Mouse (Mus musculus) C2C12 (cell line): Measurements from ENCODE around the gene Anapc15-ps. TPM values are rescaled to one million over a fixed set of nuclear protein-coding genes. Genes with fewer than 3 reads are reported as not detected.

ENCODE experiments used
- H3K27me3 ChIP-seq: one replicate; pipeline ENCODE4 v1.6.1; 2011; ENCODE audit not compliant: control insufficient read depth, insufficient read depth, insufficient read length
- H3K36me3 ChIP-seq: one replicate; pipeline ENCODE4 v1.6.1; 2011; ENCODE audit not compliant: control insufficient read depth, insufficient read depth
- H3K4me3 ChIP-seq: one replicate; pipeline ENCODE4 v1.5.1; 2011; ENCODE audit warnings: mild to moderate bottlenecking, control low read depth; ENCODE audit not compliant: poor library complexity, insufficient read depth, severe bottlenecking
- H3K79me2 ChIP-seq: one replicate; pipeline ENCODE4 v1.6.1; 2011; ENCODE audit not compliant: control insufficient read depth, insufficient read depth
- H3K79me3 ChIP-seq: one replicate; pipeline ENCODE4 v1.6.1; 2011; ENCODE audit warnings: low read depth, control low read depth
- H3ac ChIP-seq: one replicate; pipeline ENCODE3; 2011; ENCODE audit warnings: low read depth; ENCODE audit not compliant: control insufficient read depth, insufficient read length
- CEBPB ChIP-seq: IDR thresholded peaks from one replicate; pipeline ENCODE4 v1.6.1; 2011; ENCODE audit warnings: low read depth, mild to moderate bottlenecking, control low read depth, moderate library complexity
- CTCF ChIP-seq: IDR thresholded peaks from one replicate; pipeline ENCODE4 v1.5.1; 2011; ENCODE audit not compliant: control insufficient read depth, insufficient read depth, insufficient read length
- FOSL1 ChIP-seq: IDR thresholded peaks from one replicate; pipeline ENCODE4 v1.8.0; 2011; ENCODE audit warnings: mild to moderate bottlenecking, low read length; ENCODE audit not compliant: poor library complexity, insufficient read depth, severe bottlenecking
- MAX ChIP-seq: IDR thresholded peaks from one replicate; pipeline ENCODE4 v1.6.1; 2011; ENCODE audit warnings: mild to moderate bottlenecking, control low read depth
- MYOD1 ChIP-seq: IDR thresholded peaks from one replicate; pipeline ENCODE4 v1.6.1; 2011; ENCODE audit warnings: low read depth; ENCODE audit not compliant: control insufficient read depth, insufficient read length
- MYOG ChIP-seq: IDR thresholded peaks from one replicate; pipeline ENCODE4 v1.6.1; 2011; ENCODE audit not compliant: control insufficient read depth, insufficient read length; ENCODE audit errors: extremely low read depth
- USF1 ChIP-seq: IDR thresholded peaks from one replicate; pipeline ENCODE4 v1.6.1; 2011; ENCODE audit warnings: low read depth, mild to moderate bottlenecking, control low read depth, moderate library complexity
- polyA plus RNA-seq: library from polyadenylated mRNA; unstranded; fragments of >200 nt; fragmentation: generic; extraction: Trizol; gene quantifications from one replicate; pipeline ENCODE4 v1.2.1, GENCODE M21; 2012; ENCODE audit warnings: missing spikeins

Anapc15-ps gene
- polyA plus RNA-seq, 1 experiment = 0.16 TPM

DNA sequence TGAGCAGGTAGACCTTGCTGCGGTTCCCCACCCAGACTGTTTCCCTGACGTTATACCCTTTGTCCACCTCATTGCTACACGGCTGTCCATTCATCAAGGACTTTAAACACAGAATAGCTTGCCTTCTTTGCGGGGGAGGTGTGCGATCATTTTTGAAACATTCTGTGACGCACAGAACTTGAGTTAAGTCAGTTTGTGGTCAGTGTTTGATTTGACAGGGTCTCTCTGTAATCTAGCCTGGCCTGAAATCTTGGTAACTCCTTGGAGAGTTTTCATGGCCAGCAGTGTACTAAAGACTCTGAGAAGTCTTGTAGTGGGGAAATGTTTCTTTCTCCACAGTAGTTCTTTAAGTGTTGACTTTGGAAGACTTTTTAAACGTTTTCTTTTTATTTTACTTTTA lies 5.0 kb upstream of the Anapc15-ps start:
- Histone ChIP-seq H3ac (no peak overlapping the region), H3K4me3 (no peak overlapping the region), H3K79me2 (no peaks in the 10 kb centered on the region), H3K36me3 (no peaks in the 10 kb centered on the region), H3K27me3 (no peaks in the 10 kb centered on the region), H3K79me3 (no peaks in the 10 kb centered on the region)
- TF ChIP-seq USF1 = no peak
- TF ChIP-seq FOSL1 = no peak
- no peak for TF ChIP-seq MYOG
- no peak for TF ChIP-seq MYOD1
- no peak for TF ChIP-seq MAX
- TF ChIP-seq CEBPB = no peak
- no peak for TF ChIP-seq CTCF

DNA sequence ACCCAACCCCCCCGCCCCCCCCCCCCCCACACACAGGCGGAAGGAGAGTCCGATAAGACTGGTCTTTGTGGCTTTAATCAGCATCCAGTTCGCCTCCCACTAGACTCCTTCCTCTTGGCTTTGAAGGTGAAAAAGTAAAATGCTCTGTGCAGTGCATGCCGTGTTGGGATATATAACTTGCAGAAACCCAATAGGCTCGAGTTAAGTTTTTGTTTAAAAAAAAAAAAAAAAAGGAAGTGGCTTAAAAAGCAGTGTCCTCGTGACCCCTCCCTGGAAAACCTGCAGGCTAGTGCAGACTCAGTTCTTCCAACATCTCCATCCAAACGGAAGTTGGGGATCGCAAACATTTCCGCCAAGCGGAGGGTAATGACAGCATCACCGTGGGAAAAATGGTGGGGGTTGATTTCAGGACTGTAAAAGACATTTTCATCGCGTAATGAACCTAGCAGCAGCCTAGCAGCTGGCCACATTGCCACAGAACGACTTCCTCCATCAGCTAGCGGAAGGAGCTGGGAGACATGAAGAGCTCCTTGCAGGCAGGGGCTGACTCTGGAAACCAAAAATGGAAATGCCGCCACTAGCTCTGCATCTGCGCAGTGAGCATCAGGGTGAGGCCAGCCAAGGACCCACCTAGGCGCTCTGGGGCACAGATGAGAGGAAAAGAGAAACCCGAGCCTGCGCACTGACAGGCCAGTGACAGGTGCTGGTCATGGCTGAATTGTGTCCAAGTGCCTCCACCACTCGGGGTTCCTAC lies 4.3 kb upstream of the Anapc15-ps start:
- peak overlapping the region; percentile 24 for H3ac ChIP-seq
- H3K79me2 ChIP-seq = no peaks in the 10 kb centered on the region
- H3K27me3 ChIP-seq = no peaks in the 10 kb centered on the region
- H3K4me3 ChIP-seq = no peak overlapping the region
- TF ChIP-seq MYOD1 = peak; percentile 57
- TF ChIP-seq MAX = no peak
- H3K36me3 ChIP-seq = no peaks in the 10 kb centered on the region
- H3K79me3 ChIP-seq = no peaks in the 10 kb centered on the region

DNA sequence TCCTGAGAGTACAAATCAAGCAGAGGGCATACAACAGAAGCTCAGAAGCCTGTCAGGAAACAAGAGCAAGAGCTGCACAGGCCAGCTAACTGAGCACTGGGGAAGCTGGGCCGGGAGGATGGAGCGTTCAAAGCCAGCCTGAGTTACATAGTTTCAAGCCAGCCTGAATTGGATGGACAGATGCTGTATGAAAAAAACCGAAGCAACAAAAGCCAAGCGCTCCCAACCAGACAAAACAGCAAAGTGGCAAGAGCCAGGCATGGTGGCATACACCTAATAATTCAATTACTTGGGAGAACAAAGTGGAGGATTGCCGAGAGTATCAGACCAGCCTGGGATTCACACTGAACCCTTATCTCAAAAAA lies 3.7 kb upstream of the Anapc15-ps start:
- no peaks in the 10 kb centered on the region for H3K36me3 ChIP-seq
- no peaks in the 10 kb centered on the region for H3K79me3 ChIP-seq
- H3K79me2 ChIP-seq = no peaks in the 10 kb centered on the region
- H3K4me3 ChIP-seq = no peak overlapping the region
- TF ChIP-seq CTCF (no peak), CEBPB (no peak), MAX (no peak), MYOG (no peak), FOSL1 (no peak), USF1 (no peak), MYOD1 (no peak)
- no peaks in the 10 kb centered on the region for H3K27me3 ChIP-seq
- H3ac ChIP-seq = no peak overlapping the region

DNA sequence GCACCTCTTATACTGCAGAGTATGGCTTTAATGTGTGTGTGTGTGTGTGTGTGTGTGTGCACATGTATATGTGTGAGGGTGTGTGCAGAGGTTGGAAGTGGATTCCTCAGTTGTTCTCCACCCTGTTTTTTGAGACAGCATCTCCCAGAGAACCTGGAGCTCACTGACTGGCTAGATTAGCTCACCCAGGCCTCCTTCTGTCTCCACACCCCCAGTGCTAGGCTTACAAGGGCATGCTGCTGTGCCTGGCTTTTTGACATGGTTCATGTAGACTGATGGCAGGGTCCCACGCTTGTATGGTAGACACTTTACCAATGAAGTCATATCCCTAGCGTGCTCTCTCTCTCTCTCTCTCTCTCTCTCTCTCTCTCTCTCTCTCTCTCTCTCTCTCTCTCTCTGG lies 3.1 kb upstream of the Anapc15-ps start:
- Histone ChIP-seq H3ac (no peak overlapping the region), H3K4me3 (no peak overlapping the region), H3K36me3 (no peaks in the 10 kb centered on the region), H3K79me2 (no peaks in the 10 kb centered on the region), H3K27me3 (no peaks in the 10 kb centered on the region), H3K79me3 (no peaks in the 10 kb centered on the region)
- no peak for TF ChIP-seq MAX
- TF ChIP-seq MYOD1 = no peak
- TF ChIP-seq CEBPB = no peak

DNA sequence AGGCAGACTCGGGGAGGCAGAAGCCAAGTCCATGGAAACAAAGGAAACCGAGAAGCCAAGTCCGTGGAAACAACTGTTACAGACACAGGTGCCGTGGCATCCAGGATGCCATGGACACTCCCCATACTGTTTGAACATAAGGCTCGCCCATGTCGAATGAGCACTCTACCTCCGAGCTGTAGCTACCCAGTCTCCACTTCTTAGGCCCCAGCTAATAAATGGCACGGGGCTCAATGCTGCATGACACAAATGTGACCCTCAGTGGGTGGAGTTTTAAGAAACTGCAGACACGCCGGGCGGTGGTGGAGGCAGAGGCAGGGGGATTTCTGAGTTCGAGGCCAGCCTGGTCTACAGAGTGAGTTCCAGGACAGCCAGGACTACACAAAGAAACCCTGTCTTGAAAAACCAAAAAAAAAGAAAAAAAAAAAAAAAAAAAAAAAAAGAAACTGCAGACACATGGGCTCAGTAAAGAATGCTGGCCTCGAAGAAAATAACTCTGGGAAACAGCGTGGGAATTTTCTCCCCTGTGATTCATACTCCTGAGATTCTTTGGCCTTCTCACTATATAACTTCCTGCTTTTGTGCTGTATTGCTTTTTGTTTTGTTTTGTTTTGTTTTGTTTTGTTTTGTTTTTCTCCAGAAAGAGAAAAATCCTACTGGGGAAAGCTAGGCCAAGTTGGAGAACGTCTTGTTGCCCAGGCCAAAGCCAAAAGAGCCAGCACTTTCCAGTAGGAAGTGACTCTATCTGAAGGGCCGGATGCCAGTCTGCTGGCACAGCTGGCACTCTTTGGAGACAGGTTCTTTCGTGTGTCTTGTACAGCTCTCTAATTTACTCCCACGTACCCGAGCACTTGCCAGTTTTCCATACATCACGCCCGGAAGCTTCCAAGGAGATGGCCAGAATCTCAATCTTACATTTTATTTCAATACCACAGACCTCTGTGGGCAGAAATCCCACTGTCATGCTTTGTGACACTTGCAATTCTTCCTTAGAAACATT lies 2.2 kb downstream of the Anapc15-ps start:
- Histone ChIP-seq H3ac (no peak overlapping the region), H3K36me3 (no peaks in the 10 kb centered on the region), H3K27me3 (no peaks in the 10 kb centered on the region), H3K79me2 (no peaks in the 10 kb centered on the region), H3K79me3 (no peaks in the 10 kb centered on the region), H3K4me3 (no peak overlapping the region)
- TF ChIP-seq MAX (no peak), CTCF (no peak), FOSL1 (no peak), USF1 (no peak), MYOG (no peak), MYOD1 (no peak), CEBPB (no peak)
